Mouse (Mus musculus) stomach, postnatal 0 days (tissue): ENCODE measurements around the gene Btbd9.

Experiments
- CTCF ChIP-seq: IDR thresholded peaks from 2 replicates; pipeline ENCODE4 v1.5.1; 2016; ENCODE audit warnings: antibody characterized with exemption, low read depth, mild to moderate bottlenecking, moderate library complexity
- EP300 ChIP-seq: optimal IDR thresholded peaks from 2 replicates; pipeline ENCODE3; 2016; ENCODE audit warnings: antibody characterized with exemption

DNA sequence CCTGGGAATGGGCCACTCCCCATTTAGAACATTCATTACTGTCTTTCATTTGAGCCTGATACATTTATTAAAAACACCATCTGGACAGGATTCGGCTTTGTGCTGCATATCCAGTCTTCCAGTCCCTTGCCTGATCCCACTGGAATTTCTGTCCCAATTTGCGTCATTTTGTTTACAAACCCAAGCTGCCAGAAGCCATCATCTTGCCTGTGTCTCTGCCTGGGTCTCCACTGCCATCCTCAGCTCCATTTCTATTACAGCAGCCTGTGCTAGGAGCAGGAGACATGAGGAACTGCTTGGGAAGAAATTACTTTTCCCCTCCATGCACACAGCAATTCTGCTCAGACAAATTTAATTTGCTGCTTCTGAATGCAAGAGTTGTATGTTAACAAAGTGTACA is 274.9 kb downstream of the Btbd9 start:
- TF ChIP-seq CTCF (peak; percentile 54), EP300 (no peak)
